Mouse (Mus musculus) intestine, embryonic 16.5 days (tissue): Measurements from ENCODE around the gene Srpx2. TPM values are rescaled to one million over a fixed set of nuclear protein-coding genes. Genes with fewer than 3 reads are reported as not detected.

Experiments used
- ATAC-seq: fragments of 200-750 bp; cut with Nextera tagmentation; 2 replicates; pipeline ENCODE4 v1.8.0; 2017; ENCODE audit warnings: moderate TSS enrichment, moderate library complexity
- H3K27ac ChIP-seq: fragments of 300-500 bp; sonication (generic); 2 replicates; pipeline ENCODE4 v1.5.1; 2014; ENCODE audit warnings: mild to moderate bottlenecking, low read length
- H3K27me3 ChIP-seq: fragments of 300-500 bp; sonication (generic); replicated peaks from 2 replicates; pipeline ENCODE4 v1.6.1; 2014; ENCODE audit warnings: low read length, control low read depth, mixed read lengths; ENCODE audit not compliant: control insufficient read depth, insufficient read depth
- H3K36me3 ChIP-seq: fragments of 300-500 bp; sonication (generic); 2 replicates; pipeline ENCODE4 v1.6.1; 2014; ENCODE audit warnings: low read length, control low read depth; ENCODE audit not compliant: control insufficient read depth, insufficient read depth
- H3K4me1 ChIP-seq: fragments of 300-500 bp; sonication (generic); 2 replicates; pipeline ENCODE4 v1.6.1; 2014; ENCODE audit warnings: low read length, control low read depth, mixed read lengths; ENCODE audit not compliant: control insufficient read depth, insufficient read depth
- H3K4me2 ChIP-seq: fragments of 300-500 bp; sonication (generic); 2 replicates; pipeline ENCODE4 v1.6.1; 2014; ENCODE audit warnings: low read depth, low read length, control low read depth
- H3K4me3 ChIP-seq: fragments of 300-500 bp; sonication (generic); 2 replicates; pipeline ENCODE4 v1.5.1; 2014; ENCODE audit warnings: mild to moderate bottlenecking, low read length
- H3K9ac ChIP-seq: fragments of 300-500 bp; sonication (generic); 2 replicates; pipeline ENCODE4 v1.6.1; 2014; ENCODE audit warnings: low read depth, low read length
- H3K9me3 ChIP-seq: fragments of 300-500 bp; sonication (generic); 2 replicates; pipeline ENCODE4 v1.6.1; 2016; ENCODE audit warnings: low read length, control low read depth; ENCODE audit not compliant: control insufficient read depth
- WGBS: fragments of 180-500 bp; shearing (Covaris S2); extraction: QIAGEN DNeasy Blood & Tissue Kit; methylation state at CpG from one replicate; pipeline ENCODE4 v1.1.7; 2014; 5-methylcytosine and 5-hydroxymethylcytosine counted together
- polyA plus RNA-seq: library from polyadenylated mRNA; unstranded; fragments of >200 nt; fragmentation: Nextera tagmentation; extraction: Ambion mirVana; gene quantifications from 2 replicates; pipeline ENCODE4 v1.2.1, GENCODE M21; 2015

Gene Srpx2
- 9.5 and 11.7 TPM in 2 replicates for polyA plus RNA-seq

GRCm38 (mm10) chrX:133908261-133908660 lies at the start of gene Srpx2:
Gene Srpx2 (plus strand): TSS chrX:133908426.
- WGBS = 36% methylated on average over 3 of the region's 3 CpGs
- Histone ChIP-seq H3K4me2 (no peak within 1 kb of the TSS), H3K27ac (no peak within 1 kb of the TSS), H3K9me3 (no peaks in the 10 kb centered on the region), H3K4me3 (peak within 1 kb of the TSS; percentile 22), H3K36me3 (no peaks in the 10 kb centered on the region), H3K9ac (no peak within 1 kb of the TSS), H3K27me3 (no peaks in the 10 kb centered on the region), H3K4me1 (no peaks in the 10 kb centered on the region)
- no peak for ATAC-seq

- Histone ChIP-seq H3K27ac (no peak overlapping the region), H3K4me2 (no peak overlapping the region), H3K9me3 (no peaks in the 10 kb centered on the region), H3K36me3 (no peaks in the 10 kb centered on the region), H3K27me3 (no peaks in the 10 kb centered on the region), H3K4me3 (no peak overlapping the region), H3K9ac (no peak overlapping the region), H3K4me1 (no peaks in the 10 kb centered on the region)
- 84% methylated on average over 6 of the region's 6 CpGs for WGBS
- ATAC-seq = no peak
Measured at GRCm38 (mm10) chrX:133869743-133870142, 38.5 kb upstream of the Srpx2 start.

GRCm38 (mm10) chrX:133887308-133887707 lies 20.9 kb upstream of the Srpx2 start:
- Histone ChIP-seq H3K9me3 (no peaks in the 10 kb centered on the region), H3K36me3 (no peaks in the 10 kb centered on the region), H3K4me2 (no peak overlapping the region), H3K27me3 (no peaks in the 10 kb centered on the region), H3K4me1 (no peaks in the 10 kb centered on the region), H3K27ac (no peak overlapping the region), H3K9ac (no peak overlapping the region), H3K4me3 (no peak overlapping the region)
- no peak for ATAC-seq
- 90% methylated on average over 3 of the region's 3 CpGs for WGBS

- H3K9ac ChIP-seq = no peak overlapping the region
- no peaks in the 10 kb centered on the region for H3K9me3 ChIP-seq
- no peak overlapping the region for H3K27ac ChIP-seq
- H3K36me3 ChIP-seq = no peaks in the 10 kb centered on the region
- WGBS = 83% methylated on average over 5 of the region's 5 CpGs
- no peak for ATAC-seq
- no peaks in the 10 kb centered on the region for H3K27me3 ChIP-seq
- no peak overlapping the region for H3K4me2 ChIP-seq
- H3K4me1 ChIP-seq = no peaks in the 10 kb centered on the region
- H3K4me3 ChIP-seq = no peak overlapping the region
Measured at GRCm38 (mm10) chrX:133888111-133888510, 20.1 kb upstream of the Srpx2 start.

- peak within 1 kb of the TSS; percentile 60 for H3K4me2 ChIP-seq
- no peak within 1 kb of the TSS for H3K27ac ChIP-seq
- ATAC-seq = peak; percentile 98
- no peaks in the 10 kb centered on the region for H3K36me3 ChIP-seq
- H3K9me3 ChIP-seq = no peaks in the 10 kb centered on the region
- no peaks in the 10 kb centered on the region for H3K27me3 ChIP-seq
- H3K4me3 ChIP-seq = peak within 1 kb of the TSS; percentile 60
- peak within 1 kb of the TSS; percentile 73 for H3K9ac ChIP-seq
- H3K4me1 ChIP-seq = no peaks in the 10 kb centered on the region
- WGBS = 23% methylated on average over 33 of the region's 33 CpGs
Measured at GRCm38 (mm10) chrX:133898014-133898542, 10.1 kb upstream of the Srpx2 start, which contains the start of gene Tspan6. Gene Tspan6 (minus strand): TSS chrX:133898429.

- H3K9me3 ChIP-seq = no peaks in the 10 kb centered on the region
- WGBS = 45% methylated on average over 10 of the region's 10 CpGs
- ATAC-seq = peak; percentile 63
Measured at GRCm38 (mm10) chrX:133911397-133912103, 3.3 kb downstream of the Srpx2 start.

GRCm38 (mm10) chrX:133913006-133913405 lies 4.8 kb downstream of the Srpx2 start:
- H3K9me3 ChIP-seq = no peaks in the 10 kb centered on the region
- 87% methylated on average over 3 of the region's 3 CpGs for WGBS
- H3K4me2 ChIP-seq = no peak overlapping the region
- no peak overlapping the region for H3K9ac ChIP-seq
- ATAC-seq = no peak
- no peaks in the 10 kb centered on the region for H3K27me3 ChIP-seq
- no peak overlapping the region for H3K4me3 ChIP-seq
- H3K27ac ChIP-seq = no peak overlapping the region; the same call in 1 of the 2 replicates
- H3K36me3 ChIP-seq = no peaks in the 10 kb centered on the region
- H3K4me1 ChIP-seq = no peaks in the 10 kb centered on the region

More at GRCm38 (mm10) chrX:133911397-133912103, 3.3 kb downstream of the Srpx2 start:
- H3K9ac ChIP-seq = no peak overlapping the region
- H3K27me3 ChIP-seq = no peaks in the 10 kb centered on the region
- no peak overlapping the region for H3K4me3 ChIP-seq
- no peaks in the 10 kb centered on the region for H3K36me3 ChIP-seq
- H3K4me2 ChIP-seq = no peak overlapping the region
- no peaks in the 10 kb centered on the region for H3K4me1 ChIP-seq
- 0 out of 2 replicates have a peak overlapping the region, but pooled peaks have one; percentile 37 for H3K27ac ChIP-seq

- Histone ChIP-seq H3K27ac (peak overlapping the region; percentile 7), H3K4me2 (no peak overlapping the region), H3K36me3 (no peaks in the 10 kb centered on the region), H3K4me1 (no peaks in the 10 kb centered on the region), H3K9ac (no peak overlapping the region), H3K4me3 (no peak overlapping the region), H3K27me3 (no peaks in the 10 kb centered on the region), H3K9me3 (no peaks in the 10 kb centered on the region)
- 23% methylated on average over 7 of the region's 7 CpGs for WGBS
- ATAC-seq = peak; percentile 74
Measured at GRCm38 (mm10) chrX:133914219-133914618, 6.0 kb downstream of the Srpx2 start.

GRCm38 (mm10) chrX:133921187-133921586 lies 13.0 kb downstream of the Srpx2 start:
- Histone ChIP-seq H3K4me1 (no peaks in the 10 kb centered on the region), H3K27ac (no peak overlapping the region), H3K4me2 (no peak overlapping the region), H3K9me3 (no peaks in the 10 kb centered on the region), H3K9ac (no peak overlapping the region), H3K36me3 (no peaks in the 10 kb centered on the region), H3K4me3 (no peak overlapping the region), H3K27me3 (peaks cover 3% of the 10 kb centered on the region; the same call in 1 of the 2 replicates)
- no peak for ATAC-seq
- WGBS = 73% methylated on average over 4 of the region's 4 CpGs
